18 mouse cellular contexts compared by ENCODE assay signal in genomic region chrX:75489886-75490285, GRCm38 (mm10).
"Had no signal": no experiment of that assay in that cellular context is flagged by ENCODE, and none has a peak within 500 bp of the region (broad histone marks: within the 10 kb centered on the region; RNA-seq: fewer than 3 reads in every experiment).

No protein-coding gene starts in this region.

- H3K36me3 ChIP-seq: liver, embryonic 13.5 days; liver, embryonic 15.5 days; midbrain, embryonic 13.5 days; midbrain, embryonic 15.5 days; neural tube, embryonic 12.5 days; stomach, embryonic 15.5 days had no signal

- ATAC-seq: liver, postnatal 0 days; midbrain, embryonic 13.5 days; midbrain, embryonic 15.5 days had no signal

- H3K27ac ChIP-seq: liver, embryonic 13.5 days; liver, embryonic 15.5 days; macrophage; midbrain, embryonic 13.5 days; midbrain, embryonic 15.5 days; neural tube, embryonic 12.5 days; stomach, embryonic 15.5 days; stomach, postnatal 0 days had no signal

- H3K4me1 ChIP-seq: liver, embryonic 13.5 days; liver, embryonic 15.5 days; megakaryocyte, embryonic 14.5 days; midbrain, embryonic 13.5 days; midbrain, embryonic 15.5 days; neural tube, embryonic 12.5 days; stomach, embryonic 15.5 days had no signal

- H3K9ac ChIP-seq: liver, embryonic 13.5 days; liver, embryonic 15.5 days; liver, postnatal 0 days; midbrain, embryonic 13.5 days; midbrain, embryonic 15.5 days; neural tube, embryonic 12.5 days; stomach, embryonic 15.5 days had no signal

- H3K27me3 ChIP-seq: liver, embryonic 13.5 days; liver, embryonic 15.5 days; midbrain, embryonic 13.5 days; midbrain, embryonic 15.5 days; neural tube, embryonic 12.5 days; stomach, embryonic 15.5 days had no signal

- H3K9me3 ChIP-seq: liver, embryonic 13.5 days; liver, embryonic 15.5 days; megakaryocyte, embryonic 14.5 days; midbrain, embryonic 13.5 days; midbrain, embryonic 15.5 days; neural tube, embryonic 12.5 days; stomach, embryonic 15.5 days had no signal

- H3K4me2 ChIP-seq: liver, embryonic 11.5 days; liver, embryonic 13.5 days; liver, embryonic 15.5 days; midbrain, embryonic 11.5 days; midbrain, embryonic 13.5 days; midbrain, embryonic 15.5 days; neural tube, embryonic 12.5 days; stomach, embryonic 15.5 days had no signal

- DNase-seq: liver, embryonic 13.5 days; liver, postnatal 0 days; lung, adult 2 months; lung, postnatal 10 days; lung, postnatal 36 days; right cerebral cortex, postnatal 14 days; thymus, postnatal 14 days; thymus, postnatal 36 days had no signal

- H3K4me3 ChIP-seq: liver, embryonic 13.5 days; liver, embryonic 15.5 days; megakaryocyte, embryonic 14.5 days; midbrain, embryonic 13.5 days; midbrain, embryonic 15.5 days; neural tube, embryonic 12.5 days; stomach, embryonic 15.5 days had no signal
